Mouse (Mus musculus): Measurements from ENCODE around the gene Gm5127. TPM values are rescaled to one million over a fixed set of nuclear protein-coding genes. Genes with fewer than 3 reads are reported as not detected.

The Gm5127 gene
- polyA plus RNA-seq, 1 experiment from 2014 or later = not detected

DNA sequence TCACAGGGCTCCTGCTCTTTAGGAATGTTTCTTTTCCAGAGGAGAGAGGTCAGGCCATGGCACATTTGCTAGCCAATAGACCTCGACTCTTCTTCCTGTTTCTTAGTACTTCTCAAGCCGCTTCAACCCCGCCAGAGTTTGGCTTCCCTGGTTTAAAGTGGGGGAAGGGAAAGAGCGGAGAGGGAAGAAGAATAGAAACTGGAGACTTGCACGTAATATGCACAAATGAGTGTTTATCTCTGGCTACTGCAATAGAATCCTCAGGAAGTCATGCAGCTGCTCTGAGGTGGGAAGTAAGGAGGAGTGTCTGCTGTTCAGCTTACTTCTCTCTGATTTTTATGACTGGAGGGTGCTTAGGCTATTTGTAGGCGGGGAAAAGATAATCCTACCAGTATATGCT lies 20.4 kb downstream of the Gm5127 start, which contains the start of gene Cysltr1:
Gene Cysltr1 (minus strand): TSS at position 294 of the 400 bp plus-strand sequence.
- H3K4me1 ChIP-seq (replicated peaks; ENCODE audit: control insufficient read depth, insufficient read depth, low read length) = no peaks in the 10 kb centered on the region
- peak within 1 kb of the TSS; percentile 20; the same call in 1 of the 2 replicates for H3K9ac ChIP-seq (ENCODE audit: low read length)
- no peaks in the 10 kb centered on the region for H3K9me3 ChIP-seq (ENCODE audit: control insufficient read depth, low read length)
- H3K27ac ChIP-seq (ENCODE audit: low read length) = no peak within 1 kb of the TSS
- no peaks in the 10 kb centered on the region; the same call in none of the 2 replicates for H3K27me3 ChIP-seq (ENCODE audit: control insufficient read depth, insufficient read depth, low read depth, low read length)
- 19% methylated on average over 6 of the region's 6 CpGs for WGBS
- H3K4me3 ChIP-seq (ENCODE audit: low read length) = peak within 1 kb of the TSS; percentile 12
- ATAC-seq (ENCODE audit: low read depth) = peak; percentile 64
- H3K36me3 ChIP-seq (ENCODE audit: control insufficient read depth, insufficient read depth, low read length) = no peaks in the 10 kb centered on the region
- peak within 1 kb of the TSS; percentile 28 for H3K4me2 ChIP-seq (ENCODE audit: low read depth, low read length)

DNA sequence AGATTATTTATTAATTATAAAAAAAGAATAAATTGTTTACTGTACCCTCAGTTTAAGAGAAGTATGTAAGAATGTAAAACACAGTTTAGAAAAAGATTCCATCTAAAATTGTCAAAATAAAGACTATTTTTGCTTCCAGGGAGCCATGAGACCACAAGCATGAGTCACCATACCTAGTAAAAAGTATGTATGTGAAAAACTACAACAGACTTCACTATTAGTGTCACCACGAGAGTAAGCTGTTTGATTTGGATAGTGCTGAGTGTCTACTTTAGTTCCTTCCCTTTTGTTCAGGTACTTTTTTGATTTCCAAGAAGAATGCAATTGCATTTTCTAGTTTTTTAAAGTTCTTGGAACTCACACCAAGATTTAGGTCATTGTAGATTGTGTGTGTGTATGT lies 39.5 kb downstream of the Gm5127 start:
- no peak overlapping the region for H3K27ac ChIP-seq (ENCODE audit: low read length)
- H3K9me3 ChIP-seq (ENCODE audit: control insufficient read depth, low read length) = no peaks in the 10 kb centered on the region
- H3K36me3 ChIP-seq (ENCODE audit: control insufficient read depth, insufficient read depth, low read length) = no peaks in the 10 kb centered on the region
- H3K4me1 ChIP-seq (replicated peaks; ENCODE audit: control insufficient read depth, insufficient read depth, low read length) = no peaks in the 10 kb centered on the region
- WGBS = 58% methylated on average over 1 of the region's 1 CpGs
- no peak overlapping the region for H3K4me3 ChIP-seq (ENCODE audit: low read length)
- H3K27me3 ChIP-seq (ENCODE audit: control insufficient read depth, insufficient read depth, low read depth, low read length) = no peaks in the 10 kb centered on the region
- no peak overlapping the region for H3K9ac ChIP-seq (ENCODE audit: low read length)
- no peak overlapping the region for H3K4me2 ChIP-seq (ENCODE audit: low read depth, low read length)
- no peak for ATAC-seq (ENCODE audit: low read depth)

DNA sequence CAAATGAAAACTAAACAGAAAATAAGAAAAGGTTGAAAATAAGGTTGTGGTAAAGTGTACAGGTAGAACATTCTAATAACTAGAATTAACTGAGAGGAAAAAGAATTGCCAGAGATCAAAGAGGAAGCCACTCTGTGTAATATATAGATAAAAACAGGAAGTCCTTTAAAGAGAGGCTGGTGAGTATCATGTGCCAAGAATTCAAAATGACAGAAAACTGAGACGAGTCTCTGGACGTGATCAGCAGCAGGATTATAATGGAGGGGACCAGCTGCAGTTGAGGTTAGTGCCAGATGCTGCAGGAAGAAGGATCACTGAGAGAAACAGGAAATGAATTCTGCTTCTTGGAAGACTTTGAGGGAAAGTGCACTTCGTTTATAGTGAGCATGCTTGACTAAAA lies 40.7 kb downstream of the Gm5127 start:
- Histone ChIP-seq H3K4me2 (ENCODE audit: low read depth, low read length) (no peak overlapping the region), H3K4me3 (ENCODE audit: low read length) (no peak overlapping the region), H3K27ac (ENCODE audit: low read length) (no peak overlapping the region), H3K9ac (ENCODE audit: low read length) (no peak overlapping the region), H3K36me3 (ENCODE audit: control insufficient read depth, insufficient read depth, low read length) (no peaks in the 10 kb centered on the region), H3K9me3 (ENCODE audit: control insufficient read depth, low read length) (no peaks in the 10 kb centered on the region), H3K27me3 (ENCODE audit: control insufficient read depth, insufficient read depth, low read depth, low read length) (no peaks in the 10 kb centered on the region), H3K4me1 (replicated peaks; ENCODE audit: control insufficient read depth, insufficient read depth, low read length) (no peaks in the 10 kb centered on the region)
- ATAC-seq (ENCODE audit: low read depth) = no peak
- 41% methylated on average over 3 of the region's 3 CpGs for WGBS

- no peak overlapping the region for H3K27ac ChIP-seq (ENCODE audit: low read length)
- no peak overlapping the region for H3K4me3 ChIP-seq (ENCODE audit: low read length)
- H3K9ac ChIP-seq (ENCODE audit: low read length) = no peak overlapping the region
- no peaks in the 10 kb centered on the region for H3K4me1 ChIP-seq (replicated peaks; ENCODE audit: control insufficient read depth, insufficient read depth, low read length)
- no peak for ATAC-seq (ENCODE audit: low read depth)
- H3K9me3 ChIP-seq (ENCODE audit: control insufficient read depth, low read length) = no peaks in the 10 kb centered on the region
- no peak overlapping the region for H3K4me2 ChIP-seq (ENCODE audit: low read depth, low read length)
- WGBS = 74% methylated on average over 1 of the region's 1 CpGs
- H3K27me3 ChIP-seq (ENCODE audit: control insufficient read depth, insufficient read depth, low read depth, low read length) = no peaks in the 10 kb centered on the region
- H3K36me3 ChIP-seq (ENCODE audit: control insufficient read depth, insufficient read depth, low read length) = no peaks in the 10 kb centered on the region
Observed at GRCm38 (mm10) chrX:106628514-106628913, 45.5 kb downstream of the Gm5127 start.

GRCm38 (mm10) chrX:106633543-106633942 lies 50.6 kb downstream of the Gm5127 start:
- Histone ChIP-seq H3K36me3 (ENCODE audit: control insufficient read depth, insufficient read depth, low read length) (no peaks in the 10 kb centered on the region), H3K27me3 (ENCODE audit: control insufficient read depth, insufficient read depth, low read depth, low read length) (no peaks in the 10 kb centered on the region), H3K27ac (ENCODE audit: low read length) (no peak overlapping the region), H3K9ac (ENCODE audit: low read length) (no peak overlapping the region), H3K4me1 (replicated peaks; ENCODE audit: control insufficient read depth, insufficient read depth, low read length) (no peaks in the 10 kb centered on the region), H3K9me3 (ENCODE audit: control insufficient read depth, low read length) (no peaks in the 10 kb centered on the region), H3K4me2 (ENCODE audit: low read depth, low read length) (no peak overlapping the region), H3K4me3 (ENCODE audit: low read length) (no peak overlapping the region)
- no peak for ATAC-seq (ENCODE audit: low read depth)

GRCm38 (mm10) chrX:106634799-106635541 lies 52.0 kb downstream of the Gm5127 start:
- Histone ChIP-seq H3K4me3 (ENCODE audit: low read length) (no peak overlapping the region), H3K27ac (ENCODE audit: low read length) (no peak overlapping the region), H3K27me3 (ENCODE audit: control insufficient read depth, insufficient read depth, low read depth, low read length) (no peaks in the 10 kb centered on the region), H3K36me3 (ENCODE audit: control insufficient read depth, insufficient read depth, low read length) (no peaks in the 10 kb centered on the region), H3K4me1 (replicated peaks; ENCODE audit: control insufficient read depth, insufficient read depth, low read length) (no peaks in the 10 kb centered on the region), H3K9me3 (ENCODE audit: control insufficient read depth, low read length) (no peaks in the 10 kb centered on the region), H3K9ac (ENCODE audit: low read length) (no peak overlapping the region), H3K4me2 (ENCODE audit: low read depth, low read length) (no peak overlapping the region)
- WGBS = 72% methylated on average over 3 of the region's 3 CpGs
- ATAC-seq (ENCODE audit: low read depth) = no peak

DNA sequence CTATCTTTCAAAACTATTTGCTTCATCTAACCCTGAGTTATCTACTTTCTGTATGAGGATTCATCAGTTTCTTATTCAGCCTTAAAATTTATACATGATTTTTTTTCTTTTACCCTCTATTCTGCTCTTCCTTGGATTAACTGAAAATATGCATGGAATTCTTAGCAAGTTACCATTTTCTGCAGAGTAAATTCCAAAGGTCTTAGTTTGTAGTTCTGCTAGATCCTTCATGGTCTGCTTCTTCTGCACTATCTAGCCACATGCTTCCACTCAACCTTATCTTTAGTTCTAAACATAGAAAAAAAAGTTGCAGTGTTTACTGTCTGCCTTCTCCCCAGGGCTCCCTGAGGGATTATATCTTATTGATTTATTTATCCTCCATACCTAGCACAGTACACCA lies 79.1 kb downstream of the Gm5127 start:
- Histone ChIP-seq H3K4me3 (ENCODE audit: low read length) (no peak overlapping the region), H3K36me3 (ENCODE audit: control insufficient read depth, insufficient read depth, low read length) (no peaks in the 10 kb centered on the region), H3K27ac (ENCODE audit: low read length) (no peak overlapping the region), H3K9ac (ENCODE audit: low read length) (no peak overlapping the region), H3K4me1 (replicated peaks; ENCODE audit: control insufficient read depth, insufficient read depth, low read length) (no peaks in the 10 kb centered on the region), H3K27me3 (ENCODE audit: control insufficient read depth, insufficient read depth, low read depth, low read length) (no peaks in the 10 kb centered on the region), H3K4me2 (ENCODE audit: low read depth, low read length) (no peak overlapping the region), H3K9me3 (ENCODE audit: control insufficient read depth, low read length) (no peaks in the 10 kb centered on the region)
- no peak for ATAC-seq (ENCODE audit: low read depth)

GRCm38 (mm10) chrX:106704590-106704989 lies 121.6 kb downstream of the Gm5127 start:
- Histone ChIP-seq H3K4me3 (ENCODE audit: low read length) (no peak overlapping the region), H3K4me1 (replicated peaks; ENCODE audit: control insufficient read depth, insufficient read depth, low read length) (no peaks in the 10 kb centered on the region), H3K36me3 (ENCODE audit: control insufficient read depth, insufficient read depth, low read length) (no peaks in the 10 kb centered on the region), H3K9ac (ENCODE audit: low read length) (no peak overlapping the region), H3K27me3 (ENCODE audit: control insufficient read depth, insufficient read depth, low read depth, low read length) (no peaks in the 10 kb centered on the region), H3K4me2 (ENCODE audit: low read depth, low read length) (no peak overlapping the region), H3K9me3 (ENCODE audit: control insufficient read depth, low read length) (no peaks in the 10 kb centered on the region), H3K27ac (ENCODE audit: low read length) (no peak overlapping the region)
- ATAC-seq (ENCODE audit: low read depth) = no peak
- WGBS = 64% methylated on average over 3 of the region's 3 CpGs

DNA sequence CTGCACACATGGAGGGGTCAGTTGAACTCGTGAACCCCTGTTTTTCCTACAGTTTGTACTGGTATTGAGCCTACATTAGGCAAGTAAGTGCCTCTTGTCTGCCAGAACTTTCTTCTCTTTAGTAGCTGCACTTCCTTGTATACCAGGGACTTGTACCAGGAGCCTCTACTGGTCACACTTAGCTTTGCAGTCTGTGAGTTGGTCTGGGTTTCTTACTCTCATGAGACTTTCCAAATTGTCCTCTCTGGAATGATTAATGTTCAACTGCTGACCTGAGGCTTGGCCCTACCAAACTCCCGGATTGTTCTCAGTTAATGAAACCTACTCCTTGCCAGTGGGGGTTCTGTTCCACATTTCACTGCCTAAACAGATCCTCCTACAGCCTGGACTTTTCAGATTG lies 134.2 kb downstream of the Gm5127 start:
- no peak for ATAC-seq (ENCODE audit: low read depth)
- Histone ChIP-seq H3K4me2 (ENCODE audit: low read depth, low read length) (no peak overlapping the region), H3K27me3 (ENCODE audit: control insufficient read depth, insufficient read depth, low read depth, low read length) (no peaks in the 10 kb centered on the region), H3K4me1 (replicated peaks; ENCODE audit: control insufficient read depth, insufficient read depth, low read length) (no peaks in the 10 kb centered on the region), H3K27ac (ENCODE audit: low read length) (no peak overlapping the region), H3K9ac (ENCODE audit: low read length) (no peak overlapping the region), H3K9me3 (ENCODE audit: control insufficient read depth, low read length) (no peaks in the 10 kb centered on the region), H3K4me3 (ENCODE audit: low read length) (no peak overlapping the region), H3K36me3 (ENCODE audit: control insufficient read depth, insufficient read depth, low read length) (no peaks in the 10 kb centered on the region)
- 13% methylated on average over 2 of the region's 2 CpGs for WGBS

DNA sequence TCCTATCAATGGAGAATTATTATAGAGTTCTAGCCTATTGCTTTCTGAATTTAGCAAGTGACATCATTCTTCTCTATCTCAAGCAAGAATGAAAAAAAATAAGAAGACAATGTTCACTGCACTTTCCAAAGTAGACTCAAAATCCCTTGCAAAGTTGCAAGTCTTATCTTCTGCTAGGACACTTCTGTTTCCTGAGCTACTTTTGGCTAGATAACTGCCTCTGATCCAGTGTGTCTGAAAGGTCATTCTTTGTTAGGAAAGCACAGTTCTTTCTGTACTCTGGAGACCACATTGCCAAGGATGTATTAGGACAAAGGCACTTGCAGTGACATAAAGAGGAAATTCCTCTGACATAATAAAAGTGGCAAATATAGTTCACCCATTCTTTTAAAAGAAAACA lies 159.3 kb downstream of the Gm5127 start:
- ATAC-seq (ENCODE audit: low read depth) = no peak
- H3K9me3 ChIP-seq (ENCODE audit: control insufficient read depth, low read length) = no peaks in the 10 kb centered on the region
- no peak overlapping the region for H3K4me3 ChIP-seq (ENCODE audit: low read length)
- H3K27ac ChIP-seq (ENCODE audit: low read length) = no peak overlapping the region
- H3K36me3 ChIP-seq (ENCODE audit: control insufficient read depth, insufficient read depth, low read length) = no peaks in the 10 kb centered on the region
- no peaks in the 10 kb centered on the region for H3K4me1 ChIP-seq (replicated peaks; ENCODE audit: control insufficient read depth, insufficient read depth, low read length)
- no peaks in the 10 kb centered on the region for H3K27me3 ChIP-seq (ENCODE audit: control insufficient read depth, insufficient read depth, low read depth, low read length)
- no peak overlapping the region for H3K4me2 ChIP-seq (ENCODE audit: low read depth, low read length)
- no peak overlapping the region for H3K9ac ChIP-seq (ENCODE audit: low read length)

All from lung, embryonic 16.5 days (tissue).